Mouse (Mus musculus) intestine, embryonic 16.5 days (tissue): ENCODE results near the gene Eefsec. TPM values are rescaled to one million over a fixed set of nuclear protein-coding genes. Genes with fewer than 3 reads are reported as not detected.

Source experiments
- ATAC-seq: fragments of 200-750 bp; cut with Nextera tagmentation; 2 replicates; pipeline ENCODE4 v1.8.0; 2017; ENCODE audit warnings: moderate TSS enrichment, moderate library complexity
- H3K27ac ChIP-seq: fragments of 300-500 bp; sonication (generic); 2 replicates; pipeline ENCODE4 v1.5.1; 2014; ENCODE audit warnings: mild to moderate bottlenecking, low read length
- H3K27me3 ChIP-seq: fragments of 300-500 bp; sonication (generic); replicated peaks from 2 replicates; pipeline ENCODE4 v1.6.1; 2014; ENCODE audit warnings: low read length, control low read depth, mixed read lengths; ENCODE audit not compliant: control insufficient read depth, insufficient read depth
- H3K36me3 ChIP-seq: fragments of 300-500 bp; sonication (generic); 2 replicates; pipeline ENCODE4 v1.6.1; 2014; ENCODE audit warnings: low read length, control low read depth; ENCODE audit not compliant: control insufficient read depth, insufficient read depth
- H3K4me1 ChIP-seq: fragments of 300-500 bp; sonication (generic); 2 replicates; pipeline ENCODE4 v1.6.1; 2014; ENCODE audit warnings: low read length, control low read depth, mixed read lengths; ENCODE audit not compliant: control insufficient read depth, insufficient read depth
- H3K4me2 ChIP-seq: fragments of 300-500 bp; sonication (generic); 2 replicates; pipeline ENCODE4 v1.6.1; 2014; ENCODE audit warnings: low read depth, low read length, control low read depth
- H3K4me3 ChIP-seq: fragments of 300-500 bp; sonication (generic); 2 replicates; pipeline ENCODE4 v1.5.1; 2014; ENCODE audit warnings: mild to moderate bottlenecking, low read length
- H3K9ac ChIP-seq: fragments of 300-500 bp; sonication (generic); 2 replicates; pipeline ENCODE4 v1.6.1; 2014; ENCODE audit warnings: low read depth, low read length
- H3K9me3 ChIP-seq: fragments of 300-500 bp; sonication (generic); 2 replicates; pipeline ENCODE4 v1.6.1; 2016; ENCODE audit warnings: low read length, control low read depth; ENCODE audit not compliant: control insufficient read depth
- WGBS: fragments of 180-500 bp; shearing (Covaris S2); extraction: QIAGEN DNeasy Blood & Tissue Kit; methylation state at CpG from one replicate; pipeline ENCODE4 v1.1.7; 2014; 5-methylcytosine and 5-hydroxymethylcytosine counted together
- polyA plus RNA-seq: library from polyadenylated mRNA; unstranded; fragments of >200 nt; fragmentation: Nextera tagmentation; extraction: Ambion mirVana; gene quantifications from 2 replicates; pipeline ENCODE4 v1.2.1, GENCODE M21; 2015

Gene Eefsec
- polyA plus RNA-seq, 1 experiment from 2014 or later: 34.4 TPM

- ATAC-seq: no peak
- Histone ChIP-seq H3K9ac (no peak overlapping the region), H3K9me3 (no peaks in the 10 kb centered on the region), H3K27me3 (no peaks in the 10 kb centered on the region), H3K4me1 (no peaks in the 10 kb centered on the region; the same call in 1 of the 2 replicates), H3K36me3 (no peaks in the 10 kb centered on the region; the same call in 1 of the 2 replicates), H3K27ac (no peak overlapping the region), H3K4me2 (no peak overlapping the region), H3K4me3 (no peak overlapping the region)
- 89% methylated on average over 3 of the region's 3 CpGs for WGBS
These were observed 180.3 kb downstream of the Eefsec start for GRCm38 (mm10) chr6:88266055-88266454.

GRCm38 (mm10) chr6:88265355-88265754 is 181.0 kb downstream of the Eefsec start:
- peaks cover 5% of the 10 kb centered on the region; the same call in 1 of the 2 replicates for H3K4me1 ChIP-seq
- no peak overlapping the region for H3K27ac ChIP-seq
- no peaks in the 10 kb centered on the region for H3K27me3 ChIP-seq
- no peaks in the 10 kb centered on the region for H3K9me3 ChIP-seq
- H3K4me3 ChIP-seq: no peak overlapping the region
- H3K9ac ChIP-seq: no peak overlapping the region
- ATAC-seq: no peak
- 91% methylated on average over 1 of the region's 1 CpGs for WGBS
- no peaks in the 10 kb centered on the region; the same call in 1 of the 2 replicates for H3K36me3 ChIP-seq
- H3K4me2 ChIP-seq: no peak overlapping the region

GRCm38 (mm10) chr6:88262160-88262559 is 184.2 kb downstream of the Eefsec start:
- Histone ChIP-seq H3K27me3 (no peaks in the 10 kb centered on the region), H3K4me1 (peaks cover 5% of the 10 kb centered on the region; the same call in 1 of the 2 replicates), H3K9me3 (no peaks in the 10 kb centered on the region), H3K36me3 (no peaks in the 10 kb centered on the region), H3K4me2 (no peak overlapping the region), H3K4me3 (no peak overlapping the region), H3K27ac (no peak overlapping the region), H3K9ac (no peak overlapping the region)
- WGBS: 61% methylated on average over 9 of the region's 9 CpGs
- no peak for ATAC-seq

GRCm38 (mm10) chr6:88260645-88261044 is 185.7 kb downstream of the Eefsec start:
- Histone ChIP-seq H3K36me3 (no peaks in the 10 kb centered on the region), H3K4me1 (peaks cover 11% of the 10 kb centered on the region; the same call in 1 of the 2 replicates), H3K4me2 (no peak overlapping the region), H3K9me3 (no peaks in the 10 kb centered on the region), H3K27me3 (no peaks in the 10 kb centered on the region), H3K9ac (no peak overlapping the region), H3K4me3 (no peak overlapping the region), H3K27ac (no peak overlapping the region)
- 65% methylated on average over 3 of the region's 3 CpGs for WGBS
- peak; percentile 82 for ATAC-seq

GRCm38 (mm10) chr6:88259621-88260020 is 186.7 kb downstream of the Eefsec start:
- WGBS: 89% methylated on average over 3 of the region's 3 CpGs
- Histone ChIP-seq H3K27ac (no peak overlapping the region), H3K9me3 (no peaks in the 10 kb centered on the region), H3K4me2 (no peak overlapping the region), H3K9ac (no peak overlapping the region), H3K4me3 (no peak overlapping the region), H3K27me3 (no peaks in the 10 kb centered on the region), H3K36me3 (no peaks in the 10 kb centered on the region), H3K4me1 (peaks cover 12% of the 10 kb centered on the region; the same call in 1 of the 2 replicates)
- no peak for ATAC-seq

GRCm38 (mm10) chr6:88255435-88255834 is 190.9 kb downstream of the Eefsec start:
- no peaks in the 10 kb centered on the region for H3K36me3 ChIP-seq
- H3K27ac ChIP-seq: no peak overlapping the region
- WGBS: 60% methylated on average over 4 of the region's 4 CpGs
- H3K9ac ChIP-seq: no peak overlapping the region
- H3K9me3 ChIP-seq: no peaks in the 10 kb centered on the region
- no peak overlapping the region for H3K4me2 ChIP-seq
- no peaks in the 10 kb centered on the region for H3K27me3 ChIP-seq
- ATAC-seq: 0 out of 2 replicates have a peak, but pooled peaks have one; percentile 12
- peaks cover 15% of the 10 kb centered on the region for H3K4me1 ChIP-seq
- H3K4me3 ChIP-seq: no peak overlapping the region

- Histone ChIP-seq H3K9ac (no peak overlapping the region), H3K4me3 (no peak overlapping the region), H3K27me3 (no peaks in the 10 kb centered on the region), H3K27ac (no peak overlapping the region), H3K36me3 (no peaks in the 10 kb centered on the region), H3K4me1 (peaks cover 14% of the 10 kb centered on the region), H3K4me2 (no peak overlapping the region), H3K9me3 (no peaks in the 10 kb centered on the region)
- WGBS: 77% methylated on average over 6 of the region's 6 CpGs
- no peak for ATAC-seq
These were observed 192.3 kb downstream of the Eefsec start for GRCm38 (mm10) chr6:88254082-88254481.

GRCm38 (mm10) chr6:88251798-88252478 is 194.4 kb downstream of the Eefsec start:
- 0 out of 2 replicates have a peak overlapping the region, but pooled peaks have one; percentile 10 for H3K9ac ChIP-seq
- peak overlapping the region; percentile 70 for H3K27ac ChIP-seq
- 71% methylated on average over 7 of the region's 7 CpGs for WGBS
- H3K9me3 ChIP-seq: no peaks in the 10 kb centered on the region
- H3K4me1 ChIP-seq: peaks cover 14% of the 10 kb centered on the region
- no peak overlapping the region for H3K4me2 ChIP-seq
- peak; percentile 77 for ATAC-seq
- no peaks in the 10 kb centered on the region for H3K27me3 ChIP-seq
- no peak overlapping the region for H3K4me3 ChIP-seq
- no peaks in the 10 kb centered on the region for H3K36me3 ChIP-seq

GRCm38 (mm10) chr6:88251396-88251795 is 194.9 kb downstream of the Eefsec start:
- Histone ChIP-seq H3K9ac (0 out of 2 replicates have a peak overlapping the region, but pooled peaks have one; percentile 10), H3K36me3 (no peaks in the 10 kb centered on the region), H3K4me3 (no peak overlapping the region), H3K27ac (peak overlapping the region; percentile 70), H3K27me3 (no peaks in the 10 kb centered on the region), H3K9me3 (no peaks in the 10 kb centered on the region), H3K4me1 (peaks cover 11% of the 10 kb centered on the region), H3K4me2 (no peak overlapping the region)
- ATAC-seq: peak; percentile 91
- whole genome bisulfite sequencing: 94% methylated on average over 1 of the region's 1 CpGs
